Mouse (Mus musculus): ENCODE results near the gene Zfp523. TPM values are rescaled to one million over a fixed set of nuclear protein-coding genes. Genes with fewer than 3 reads are reported as not detected.
A peak's percentile ranks its signal among the peaks of the same experiment; 100 is the strongest.

Zfp523 gene
- polyA plus RNA-seq, 1 experiment from 2014 or later: 17.8 TPM

GRCm38 (mm10) chr17:28242296-28242695 is 65.4 kb downstream of the Zfp523 start:
- no peak for DNase-seq (ENCODE audit: low spot score)

- DNase-seq (ENCODE audit: low spot score): no peak
Observed at GRCm38 (mm10) chr17:28244214-28244613, 67.3 kb downstream of the Zfp523 start.

GRCm38 (mm10) chr17:28244714-28245113 is 67.8 kb downstream of the Zfp523 start:
- DNase-seq (ENCODE audit: low spot score): no peak

- peak; percentile 55 for DNase-seq (ENCODE audit: low spot score)
Observed at GRCm38 (mm10) chr17:28246640-28247039, 69.7 kb downstream of the Zfp523 start.

- no peak for DNase-seq (ENCODE audit: low spot score)
Observed at GRCm38 (mm10) chr17:28247613-28248012, 70.7 kb downstream of the Zfp523 start.

GRCm38 (mm10) chr17:28249062-28249461 is 72.1 kb downstream of the Zfp523 start:
- DNase-seq (ENCODE audit: low spot score): no peak

GRCm38 (mm10) chr17:28251579-28252280 is 74.8 kb downstream of the Zfp523 start:
- no peak for DNase-seq (ENCODE audit: low spot score)

GRCm38 (mm10) chr17:28252281-28252648 is 75.3 kb downstream of the Zfp523 start:
- no peak for DNase-seq (ENCODE audit: low spot score)

GRCm38 (mm10) chr17:28253216-28253615 is 76.3 kb downstream of the Zfp523 start:
- no peak for DNase-seq (ENCODE audit: low spot score)

GRCm38 (mm10) chr17:28254804-28255203 is 77.9 kb downstream of the Zfp523 start:
- no peak for DNase-seq (ENCODE audit: low spot score)

Other genes with a start within 250 kb of the Zfp523 start
- 1.3 and 2.0 TPM in 2 replicates for gene Tcp11, start 96.5 kb upstream of the Zfp523 start, polyA plus RNA-seq (2015; fragmentation: Nextera tagmentation; extraction: Ambion mirVana)
- 0.08 and 0.12 TPM in 2 replicates for gene Scube3, start 35.0 kb upstream of the Zfp523 start, polyA plus RNA-seq (2015; fragmentation: Nextera tagmentation; extraction: Ambion mirVana)
- gene Def6, start 30.6 kb downstream of the Zfp523 start, polyA plus RNA-seq (2015; fragmentation: Nextera tagmentation; extraction: Ambion mirVana): 201 and 234 TPM in 2 replicates
- gene Ppard, start 55.6 kb downstream of the Zfp523 start, polyA plus RNA-seq (2015; fragmentation: Nextera tagmentation; extraction: Ambion mirVana): 2.3 and 3.0 TPM in 2 replicates
- 20.7 and 27.6 TPM in 2 replicates for gene Fance, start 136.4 kb downstream of the Zfp523 start, polyA plus RNA-seq (2015; fragmentation: Nextera tagmentation; extraction: Ambion mirVana)
- 790 and 815 TPM in 2 replicates for gene Rpl10a, start 151.3 kb downstream of the Zfp523 start, polyA plus RNA-seq (2015; fragmentation: Nextera tagmentation; extraction: Ambion mirVana)
- 2.1 and 2.2 TPM in 2 replicates for gene Tead3, start 173.7 kb downstream of the Zfp523 start, polyA plus RNA-seq (2015; fragmentation: Nextera tagmentation; extraction: Ambion mirVana)
- 0.54 and 0.56 TPM in 2 replicates for gene Tulp1, start 188.1 kb downstream of the Zfp523 start, polyA plus RNA-seq (2015; fragmentation: Nextera tagmentation; extraction: Ambion mirVana)